Mouse (Mus musculus) forebrain, embryonic 11.5 days (tissue): ENCODE data around the gene Gsdma. TPM values are rescaled to one million over a fixed set of nuclear protein-coding genes. Genes with fewer than 3 reads are reported as not detected.
A peak's percentile ranks its signal among the peaks of the same experiment; 100 is the strongest.
"Not testable (repeated sequence)": the region's sequence is repeated elsewhere in the genome, so short reads cannot be mapped to it uniquely, and the experiment has no call there.

Source experiments
- ATAC-seq: fragments of 200-750 bp; cut with Nextera tagmentation; replicated peaks from 2 replicates; pipeline ENCODE4 v1.8.0; 2017; ENCODE audit warnings: moderate TSS enrichment; ENCODE audit not compliant: low FRiP score
- DNase-seq: peaks from one replicate; pipeline ENCODE4 v3.0.0-alpha.2; 2017; ENCODE audit warnings: low spot score
- H3K27ac ChIP-seq: fragments of 300-500 bp; sonication (generic); 2 replicates; pipeline ENCODE4 v1.5.1; 2014; ENCODE audit warnings: low read depth, low read length
- H3K27me3 ChIP-seq: fragments of 300-500 bp; sonication (generic); 2 replicates; pipeline ENCODE4 v1.6.1; 2014; ENCODE audit warnings: mild to moderate bottlenecking, low read length, mixed read lengths; ENCODE audit not compliant: control insufficient read depth, insufficient read depth
- H3K36me3 ChIP-seq: fragments of 300-500 bp; sonication (generic); 2 replicates; pipeline ENCODE4 v1.6.1; 2014; ENCODE audit warnings: mild to moderate bottlenecking, low read length, moderate library complexity, mixed read lengths; ENCODE audit not compliant: control insufficient read depth, insufficient read depth
- H3K4me1 ChIP-seq: fragments of 300-500 bp; sonication (generic); replicated peaks from 2 replicates; pipeline ENCODE4 v1.6.1; 2014; ENCODE audit warnings: low read length, mixed read lengths; ENCODE audit not compliant: control insufficient read depth, insufficient read depth
- H3K4me2 ChIP-seq: fragments of 300-500 bp; sonication (generic); 2 replicates; pipeline ENCODE4 v1.6.1; 2014; ENCODE audit warnings: low read depth, mild to moderate bottlenecking, low read length, moderate library complexity, mixed read lengths; ENCODE audit not compliant: severe bottlenecking
- H3K4me3 ChIP-seq: fragments of 300-500 bp; sonication (generic); 2 replicates; pipeline ENCODE4 v1.5.1; 2014; ENCODE audit warnings: low read depth, low read length
- H3K9ac ChIP-seq: fragments of 300-500 bp; sonication (generic); 2 replicates; pipeline ENCODE4 v1.6.1; 2014; ENCODE audit warnings: low read length
- H3K9me3 ChIP-seq: fragments of 300-500 bp; sonication (generic); 2 replicates; pipeline ENCODE4 v1.6.1; 2016; ENCODE audit warnings: low read length, mixed read lengths; ENCODE audit not compliant: control insufficient read depth
- WGBS: fragments of 180-500 bp; shearing (Covaris S2); extraction: QIAGEN DNeasy Blood & Tissue Kit; methylation state at CpG from one replicate; pipeline ENCODE4 v1.1.7; 2014; 5-methylcytosine and 5-hydroxymethylcytosine counted together
- polyA plus RNA-seq: library from polyadenylated mRNA; unstranded; fragments of >200 nt; fragmentation: Nextera tagmentation; extraction: Ambion mirVana; gene quantifications from 2 replicates; pipeline ENCODE4 v1.2.1, GENCODE M21; 2014

The Gsdma gene
- polyA plus RNA-seq, 1 experiment from 2014 or later: not detected

DNA sequence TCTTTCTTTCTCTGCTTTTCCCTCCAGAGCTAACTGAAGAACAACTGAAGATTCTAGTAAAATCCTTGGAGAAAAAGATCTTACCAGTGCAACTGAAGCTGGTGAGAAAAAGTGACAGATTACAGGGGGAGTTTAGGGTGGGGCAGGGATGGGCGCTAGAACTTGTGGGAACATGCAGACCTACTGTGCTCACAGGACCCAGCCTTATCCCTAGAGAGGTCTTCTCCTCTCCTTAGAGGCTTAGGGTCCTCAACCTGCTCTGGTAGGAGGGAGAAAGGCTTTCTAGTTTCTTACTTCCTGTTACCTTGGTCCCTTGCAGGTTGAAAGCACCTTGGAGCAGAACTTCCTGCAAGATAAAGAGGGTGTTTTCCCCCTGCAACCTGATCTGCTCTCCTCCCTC, 26.6 kb upstream of the Gsdma start:
- no peak for DNase-seq
- Histone ChIP-seq H3K9me3 (no peaks in the 10 kb centered on the region), H3K4me2 (no peak overlapping the region), H3K27ac (no peak overlapping the region), H3K9ac (no peak overlapping the region), H3K4me3 (no peak overlapping the region), H3K36me3 (no peaks in the 10 kb centered on the region), H3K27me3 (no peaks in the 10 kb centered on the region; the same call in 1 of the 2 replicates), H3K4me1 (no peaks in the 10 kb centered on the region)
- no peak for ATAC-seq
- 88% methylated on average over 1 of the region's 1 CpGs for WGBS

DNA sequence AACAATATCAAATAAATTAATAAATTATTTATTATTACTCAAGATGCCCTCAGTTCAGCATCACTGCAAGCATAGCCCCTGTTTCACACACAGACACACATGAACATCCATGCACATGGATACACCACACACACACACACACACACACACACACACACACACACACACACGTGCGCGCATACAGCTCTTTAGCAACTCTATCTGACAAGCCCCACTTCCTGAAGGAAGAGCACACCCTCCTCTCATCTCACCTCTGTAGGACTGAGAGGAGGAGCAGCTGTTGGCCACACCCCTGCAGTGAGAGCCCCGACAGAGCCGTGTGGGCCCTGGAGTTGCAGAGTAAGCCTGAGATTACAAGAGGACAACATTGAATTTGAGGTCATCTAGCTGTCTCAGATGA, 24.1 kb upstream of the Gsdma start:
- H3K9me3 ChIP-seq: no peaks in the 10 kb centered on the region
- H3K27me3 ChIP-seq: no peaks in the 10 kb centered on the region; the same call in 1 of the 2 replicates
- H3K36me3 ChIP-seq: no peaks in the 10 kb centered on the region
- H3K27ac ChIP-seq: no peak overlapping the region
- ATAC-seq (no peak), DNase-seq (no peak)
- no peak overlapping the region for H3K9ac ChIP-seq
- WGBS: 75% methylated on average over 5 of the region's 5 CpGs
- H3K4me3 ChIP-seq: no peak overlapping the region
- H3K4me1 ChIP-seq: no peaks in the 10 kb centered on the region
- no peak overlapping the region for H3K4me2 ChIP-seq

DNA sequence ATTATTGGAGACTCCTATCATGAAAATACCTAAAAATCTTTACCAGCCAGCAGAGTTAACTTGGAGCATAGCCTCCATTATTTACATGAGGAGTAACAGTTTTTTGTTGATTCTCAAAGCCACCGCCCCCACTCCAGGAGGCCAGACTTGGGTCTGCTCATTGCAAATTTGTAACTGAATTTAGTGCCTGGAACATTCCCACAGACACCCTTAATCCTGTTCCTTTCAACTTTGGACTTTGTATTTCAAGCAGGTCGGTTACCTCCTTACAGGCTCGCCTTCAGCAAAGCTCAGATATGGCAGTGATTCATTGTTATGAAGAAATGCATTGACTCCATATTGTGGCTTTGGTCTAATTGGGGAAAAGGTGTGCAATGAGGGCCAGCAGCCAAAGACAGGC, 19.4 kb upstream of the Gsdma start:
- Histone ChIP-seq H3K4me2 (no peak overlapping the region), H3K27me3 (no peaks in the 10 kb centered on the region; the same call in 1 of the 2 replicates), H3K9ac (no peak overlapping the region), H3K4me3 (no peak overlapping the region), H3K9me3 (no peaks in the 10 kb centered on the region), H3K4me1 (no peaks in the 10 kb centered on the region), H3K36me3 (no peaks in the 10 kb centered on the region), H3K27ac (no peak overlapping the region)
- no peak for ATAC-seq
- 87% methylated on average over 3 of the region's 3 CpGs for WGBS
- DNase-seq: no peak

DNA sequence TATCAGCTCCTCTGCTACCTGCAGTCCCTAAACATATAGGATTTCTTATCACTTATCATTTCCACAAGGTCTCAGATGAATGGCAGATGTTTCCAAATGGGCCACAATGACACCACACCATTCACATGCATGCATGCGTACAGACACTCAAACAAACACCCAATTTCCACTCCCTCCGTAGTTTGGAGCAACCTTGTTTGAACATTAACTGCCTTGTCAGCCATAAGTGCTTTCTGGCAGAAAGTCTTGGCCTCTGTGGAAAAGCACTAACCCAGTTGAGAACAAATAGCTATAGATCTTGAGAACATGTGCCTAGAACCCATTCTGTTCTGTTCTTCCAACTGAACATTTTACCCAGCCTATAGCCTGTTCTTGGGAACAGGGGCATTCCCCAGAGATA, 18.2 kb upstream of the Gsdma start:
- no peaks in the 10 kb centered on the region for H3K4me1 ChIP-seq
- H3K9ac ChIP-seq: no peak overlapping the region
- 84% methylated on average over 2 of the region's 2 CpGs for WGBS
- H3K4me3 ChIP-seq: no peak overlapping the region
- ATAC-seq (no peak), DNase-seq (no peak)
- no peak overlapping the region for H3K4me2 ChIP-seq
- no peaks in the 10 kb centered on the region for H3K36me3 ChIP-seq
- H3K27ac ChIP-seq: no peak overlapping the region
- H3K27me3 ChIP-seq: no peaks in the 10 kb centered on the region; the same call in 1 of the 2 replicates
- no peaks in the 10 kb centered on the region for H3K9me3 ChIP-seq

DNA sequence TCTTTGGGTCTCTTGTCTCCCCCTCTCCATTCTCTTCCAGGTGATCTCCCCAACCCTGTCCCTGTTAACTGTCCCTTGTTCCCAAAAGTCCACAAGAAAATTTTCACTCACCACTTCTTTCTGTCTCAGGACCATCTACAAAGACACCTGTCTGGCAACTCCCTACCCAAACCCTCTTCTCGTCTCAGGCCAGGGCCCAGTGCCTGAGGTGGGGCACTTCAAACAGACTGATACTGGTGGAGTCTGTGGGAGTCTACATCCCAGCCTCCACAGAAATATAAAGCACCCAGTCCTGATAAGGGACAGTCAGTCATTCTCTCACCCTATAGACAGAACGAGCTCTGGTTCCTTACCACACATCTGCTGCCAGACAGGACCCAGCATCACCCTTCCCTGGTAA, 17.7 kb upstream of the Gsdma start, which contains the start of gene Gsdma2:
TSS of gene Gsdma2 (plus strand) at position 301 of the 400 bp plus-strand sequence.
- WGBS: 76% methylated on average over 2 of the region's 2 CpGs
- H3K4me1 ChIP-seq: no peaks in the 10 kb centered on the region
- no peak within 1 kb of the TSS for H3K27ac ChIP-seq
- DNase-seq: no peak
- no peak for ATAC-seq
- H3K9ac ChIP-seq: no peak within 1 kb of the TSS
- no peaks in the 10 kb centered on the region for H3K36me3 ChIP-seq
- H3K27me3 ChIP-seq: no peaks in the 10 kb centered on the region; the same call in 1 of the 2 replicates
- H3K4me2 ChIP-seq: no peak within 1 kb of the TSS
- no peaks in the 10 kb centered on the region for H3K9me3 ChIP-seq
- H3K4me3 ChIP-seq: no peak within 1 kb of the TSS

DNA sequence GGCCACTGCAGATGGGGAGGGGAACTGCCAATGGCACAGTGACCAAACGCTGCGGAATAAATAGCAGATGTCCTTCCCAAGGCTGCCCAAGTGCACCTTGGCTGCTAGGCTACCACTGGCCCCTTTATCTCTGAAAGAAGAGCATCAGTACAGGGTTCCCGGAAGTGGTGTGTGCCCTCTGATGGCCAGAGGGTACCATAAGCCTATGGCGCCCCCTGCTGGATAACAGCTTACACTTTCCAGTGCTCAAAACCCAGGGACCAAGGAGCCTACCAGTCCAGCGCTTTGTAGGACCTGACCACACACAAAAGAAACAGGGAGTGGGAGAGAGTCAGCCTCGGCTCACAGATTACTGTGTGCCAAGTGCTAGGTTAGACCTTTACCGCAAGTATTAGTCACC, 9.1 kb upstream of the Gsdma start:
- not testable (repeated sequence) for H3K9ac ChIP-seq, H3K4me2 ChIP-seq, H3K27me3 ChIP-seq, H3K27ac ChIP-seq, H3K4me1 ChIP-seq, H3K9me3 ChIP-seq, H3K36me3 ChIP-seq, ATAC-seq, H3K4me3 ChIP-seq
- DNase-seq: peak; percentile 67
- 17% methylated on average over 7 of the region's 7 CpGs for WGBS

DNA sequence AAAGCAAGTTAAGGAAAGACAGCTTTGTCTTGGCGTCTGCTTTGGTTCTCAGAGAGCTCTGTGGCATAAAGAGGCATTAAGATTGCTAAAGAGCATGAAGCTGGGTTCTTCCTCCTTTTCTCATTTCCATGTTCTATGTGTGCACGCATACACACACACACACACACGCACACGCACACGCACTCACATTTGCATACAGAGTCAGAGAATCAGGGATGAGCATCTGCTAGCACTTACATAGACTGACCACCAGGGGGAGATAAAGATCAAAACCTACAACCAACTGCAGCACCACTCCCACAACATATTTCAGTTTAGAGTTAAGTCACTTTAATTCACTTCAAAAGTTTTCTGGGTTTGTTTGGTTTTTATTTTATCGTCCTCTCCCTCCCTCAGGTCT, 3.6 kb upstream of the Gsdma start:
- Histone ChIP-seq H3K27ac (no peak overlapping the region), H3K4me3 (no peak overlapping the region), H3K4me2 (no peak overlapping the region), H3K36me3 (no peaks in the 10 kb centered on the region), H3K9me3 (no peaks in the 10 kb centered on the region), H3K9ac (no peak overlapping the region), H3K27me3 (no peaks in the 10 kb centered on the region), H3K4me1 (no peaks in the 10 kb centered on the region)
- no peak for ATAC-seq
- WGBS: 13% methylated on average over 6 of the region's 6 CpGs
- no peak for DNase-seq

DNA sequence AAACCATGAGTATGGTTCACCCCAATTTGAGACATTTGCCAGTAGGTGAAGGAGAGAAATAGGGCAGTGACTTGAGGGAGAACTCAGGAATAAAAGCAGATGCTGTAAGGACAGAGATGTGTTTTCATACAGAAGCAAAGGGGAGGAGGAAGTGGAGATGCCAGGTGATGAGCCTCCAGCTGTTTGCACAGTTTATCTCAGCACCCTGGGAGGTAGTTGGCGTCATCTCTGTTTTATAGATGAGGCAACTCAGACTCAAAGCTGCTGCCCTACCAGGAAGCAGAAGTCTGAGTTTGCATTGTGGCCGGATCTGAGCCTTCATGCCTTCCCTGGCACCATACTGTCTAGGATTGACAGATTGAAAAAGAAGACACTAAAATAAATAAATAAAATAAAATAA, 4.8 kb downstream of the Gsdma start:
- 81% methylated on average over 2 of the region's 2 CpGs for WGBS
- Histone ChIP-seq H3K9ac (no peak overlapping the region), H3K9me3 (no peaks in the 10 kb centered on the region), H3K27me3 (no peaks in the 10 kb centered on the region), H3K36me3 (no peaks in the 10 kb centered on the region), H3K4me3 (no peak overlapping the region), H3K4me1 (no peaks in the 10 kb centered on the region), H3K4me2 (no peak overlapping the region), H3K27ac (no peak overlapping the region)
- no peak for ATAC-seq
- no peak for DNase-seq

DNA sequence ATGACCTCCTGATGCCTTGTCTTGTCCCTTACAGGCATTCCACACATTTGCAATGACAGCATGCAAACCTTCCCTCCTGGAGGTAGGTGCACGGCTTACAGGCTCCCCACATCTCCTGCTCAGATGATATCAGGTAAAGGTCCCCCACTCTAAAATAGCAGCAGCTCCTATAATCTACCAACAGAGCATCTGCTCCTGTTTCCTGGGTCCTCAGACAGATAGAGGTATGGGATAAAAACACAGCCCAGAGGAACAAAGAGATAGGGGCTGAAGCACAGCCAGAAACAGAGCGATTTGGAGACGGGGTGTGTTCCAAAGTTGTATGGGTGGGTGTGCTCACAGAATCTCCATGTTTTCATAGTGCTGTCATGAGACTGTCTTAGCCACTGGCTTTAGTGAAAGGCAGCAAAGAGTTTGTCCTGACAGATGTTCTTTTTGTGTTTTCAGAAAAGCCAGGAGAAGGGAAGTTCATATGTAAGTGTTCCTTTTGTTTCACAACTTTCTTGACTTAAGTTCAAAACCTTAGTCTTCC, 7.2 kb downstream of the Gsdma start:
- no peak overlapping the region for H3K4me3 ChIP-seq

More for the DNA sequence above, 7.2 kb downstream of the Gsdma start:
- ATAC-seq (no peak), DNase-seq (peak; percentile 30)
- Histone ChIP-seq H3K9ac (no peak overlapping the region), H3K4me1 (no peaks in the 10 kb centered on the region), H3K27ac (no peak overlapping the region), H3K36me3 (no peaks in the 10 kb centered on the region), H3K9me3 (no peaks in the 10 kb centered on the region), H3K27me3 (no peaks in the 10 kb centered on the region), H3K4me2 (no peak overlapping the region)
- 79% methylated on average over 3 of the region's 3 CpGs for WGBS
